Mouse (Mus musculus) CD4-positive, CD25-positive, alpha-beta regulatory T cell (primary cell): ENCODE results near the gene Cd302. TPM values are rescaled to one million over a fixed set of nuclear protein-coding genes. Genes with fewer than 3 reads are reported as not detected.

Experiments
- polyA plus RNA-seq: library from polyadenylated mRNA; unstranded; fragments of 100-300 nt; shearing (Covaris generic); gene quantifications from one replicate; pipeline ENCODE4 v1.2.1, GENCODE M21; 2017

The Cd302 gene
- polyA plus RNA-seq, result 2.2 TPM

GRCm38 (mm10) chr2:60284467-60284821, at the start of gene Cd302:
Gene Cd302, minus strand, starts transcription at chr2:60284488.

DNA sequence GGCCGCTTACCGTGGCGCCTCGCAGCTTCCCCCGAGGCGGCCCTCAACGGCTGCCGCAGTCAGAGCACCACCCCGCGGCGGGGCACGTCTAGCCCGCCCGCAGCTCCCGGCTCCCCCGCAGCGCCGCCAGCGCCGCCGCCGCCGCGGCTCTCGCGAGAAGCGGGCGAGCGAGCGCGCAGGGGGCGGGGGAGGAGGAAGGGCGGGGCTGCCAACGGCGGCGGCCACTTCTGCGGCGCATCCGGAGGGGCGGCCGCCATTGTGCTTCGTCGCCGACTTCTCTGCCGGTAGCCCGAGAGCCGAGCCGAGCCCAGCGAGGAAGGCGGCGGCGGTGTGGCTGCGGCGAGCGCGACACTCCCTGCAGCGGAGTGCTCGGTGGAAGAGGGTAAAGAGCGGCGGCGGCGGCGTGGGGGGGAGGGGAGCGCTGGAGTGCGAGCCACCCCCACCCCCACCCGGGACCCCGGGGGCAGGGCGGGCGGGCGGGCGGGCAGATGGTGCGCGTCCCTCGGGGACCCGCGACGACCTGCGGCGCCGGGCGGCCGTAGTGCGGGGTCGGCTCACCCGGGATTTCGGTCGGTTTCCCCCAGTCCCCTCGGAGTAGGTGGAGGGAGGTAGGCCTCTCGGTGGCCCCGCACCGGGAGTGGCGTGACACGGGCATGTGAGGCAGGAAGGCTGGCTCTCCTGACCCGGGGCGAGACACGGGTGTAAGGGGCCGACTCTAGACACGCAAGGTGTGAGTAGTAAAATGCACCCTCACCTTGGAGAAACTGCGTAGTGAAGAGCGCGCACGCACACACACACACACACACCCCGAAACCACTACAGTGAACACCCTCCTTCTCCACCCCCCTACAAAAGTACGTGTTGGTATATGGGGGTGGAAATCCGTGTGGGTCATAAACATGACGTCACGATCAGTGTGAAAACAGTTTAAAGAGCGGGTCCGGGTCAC, 74.3 kb downstream of the Cd302 start, which contains the start of the genes Baz2b and March7:
Baz2b (minus strand) TSS at position 137 of the 949 bp plus-strand sequence.
March7 (plus strand) TSS at position 185 of the 949 bp plus-strand sequence.

Other genes with a start within 250 kb of the Cd302 start
- gene Baz2b, start 74.6 kb downstream of the Cd302 start, polyA plus RNA-seq, result 42.5 TPM
- 128 TPM for gene March7, start 74.6 kb downstream of the Cd302 start, polyA plus RNA-seq
- gene Ly75, start 98.8 kb upstream of the Cd302 start, polyA plus RNA-seq, result 31.2 TPM